Mouse (Mus musculus) left cerebral cortex, adult 18-20 months (tissue): Measurements from ENCODE around the gene Fars2. TPM values are rescaled to one million over a fixed set of nuclear protein-coding genes. Genes with fewer than 3 reads are reported as not detected.
"Not testable (repeated sequence)": the region's sequence is repeated elsewhere in the genome, so short reads cannot be mapped to it uniquely, and the experiment has no call there.

Source experiments
- DNase-seq, 2 experiments: peaks; one replicate each; pipeline ENCODE4 v3.0.0; 2021 to 2022; ENCODE audit warnings: low spot score in 2 of 2, mixed read lengths in 1 of 2
- total RNA-seq, 2 experiments: library from RNA; stranded (reverse); gene quantifications; 2 replicates each; pipeline ENCODE4 v1.2.3; 2021

The Fars2 gene
- total RNA-seq, 2 experiments from 2014 or later, result 39.5 to 43.8 TPM

DNA sequence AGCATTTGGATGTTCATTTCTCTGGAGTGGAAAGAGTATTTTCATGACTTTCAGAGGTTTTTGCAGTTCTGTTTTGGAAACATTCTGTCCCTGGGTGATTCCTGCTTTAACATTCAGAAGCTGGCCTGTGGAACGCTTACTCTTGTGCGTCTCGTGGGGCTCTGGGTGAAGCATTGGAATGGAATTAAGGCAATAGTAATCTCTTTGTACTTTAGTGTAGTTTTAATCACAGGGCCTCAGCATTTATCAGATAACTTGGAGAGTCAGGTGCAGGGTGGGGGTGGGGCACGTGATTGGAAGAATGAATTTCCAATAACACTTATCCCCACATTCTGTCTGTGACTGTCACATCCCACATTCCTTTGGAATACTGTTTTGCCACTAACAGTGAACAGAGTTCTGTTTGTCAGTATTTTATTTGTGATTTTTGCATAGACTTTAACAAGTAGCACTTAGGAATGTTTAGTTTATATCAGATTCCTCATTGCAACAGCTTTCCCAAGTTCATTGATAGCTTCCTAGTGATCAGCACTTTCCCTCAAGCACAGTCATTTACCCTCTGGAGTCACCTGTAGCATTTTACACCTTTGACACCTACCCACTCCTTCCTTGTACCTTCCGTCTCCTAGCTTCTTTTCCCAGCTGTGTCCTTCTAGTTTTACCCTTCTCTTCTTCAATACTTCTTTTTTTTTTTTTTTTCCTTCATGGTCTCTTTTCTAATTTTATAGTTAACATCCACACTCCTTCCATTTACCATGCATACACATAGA lies 23.2 kb downstream of the Fars2 start:
- no peak for DNase-seq

DNA sequence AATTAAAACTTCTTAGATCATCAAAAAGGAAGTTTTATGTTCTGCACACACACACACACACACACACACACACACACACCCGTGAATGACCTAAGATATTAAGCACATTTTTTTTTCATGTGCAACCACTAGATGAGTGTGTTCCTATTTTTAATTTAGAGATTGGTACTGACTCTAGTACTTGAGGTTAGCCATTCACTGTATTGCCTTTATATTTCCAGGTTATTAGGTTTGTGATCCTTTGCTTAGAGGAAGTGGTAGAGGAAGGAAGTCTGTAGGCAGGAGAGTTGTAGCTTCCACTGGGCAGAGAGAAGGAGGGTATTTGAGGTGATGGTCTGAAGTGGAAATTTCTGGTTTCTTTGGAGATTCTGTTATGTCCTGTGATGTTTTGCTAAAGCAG lies 28.4 kb downstream of the Fars2 start:
- no peak for DNase-seq

DNA sequence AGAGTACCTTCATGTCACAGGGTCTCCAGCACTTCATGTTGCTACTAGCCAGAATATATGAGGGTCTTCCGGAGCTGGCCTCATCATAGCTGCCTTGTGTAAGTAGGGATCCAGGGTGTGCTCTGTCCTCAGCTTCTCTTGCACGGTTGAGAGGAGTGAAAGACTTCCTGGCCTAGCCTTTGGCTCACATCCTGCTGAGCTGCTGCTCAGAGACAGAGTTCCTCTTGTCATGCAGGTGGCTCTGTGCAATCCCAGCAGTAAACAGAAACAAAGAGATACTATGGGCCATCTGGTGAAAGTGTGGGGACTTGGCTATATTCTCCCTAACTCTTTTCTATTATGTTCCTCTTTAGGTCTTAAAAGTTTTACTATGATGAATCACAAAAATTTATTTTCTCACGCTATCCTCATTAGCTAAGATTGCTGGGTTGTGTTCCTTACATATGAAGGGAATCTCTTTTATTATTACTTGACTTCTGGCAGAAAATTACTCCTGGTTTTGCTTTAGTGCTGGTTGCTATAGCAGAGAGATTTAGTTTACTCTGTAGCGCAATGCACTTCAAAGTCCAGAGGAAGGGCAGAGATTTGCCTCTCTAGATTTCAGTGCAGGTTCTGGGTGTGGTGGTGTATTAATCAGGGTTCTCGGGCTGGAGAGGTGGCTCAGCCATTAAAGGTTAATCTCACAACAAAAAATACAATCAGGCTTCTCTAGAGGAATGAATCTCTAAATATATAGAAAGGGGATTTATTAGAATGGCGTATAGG lies 32.1 kb downstream of the Fars2 start:
- DNase-seq, result no peak

DNA sequence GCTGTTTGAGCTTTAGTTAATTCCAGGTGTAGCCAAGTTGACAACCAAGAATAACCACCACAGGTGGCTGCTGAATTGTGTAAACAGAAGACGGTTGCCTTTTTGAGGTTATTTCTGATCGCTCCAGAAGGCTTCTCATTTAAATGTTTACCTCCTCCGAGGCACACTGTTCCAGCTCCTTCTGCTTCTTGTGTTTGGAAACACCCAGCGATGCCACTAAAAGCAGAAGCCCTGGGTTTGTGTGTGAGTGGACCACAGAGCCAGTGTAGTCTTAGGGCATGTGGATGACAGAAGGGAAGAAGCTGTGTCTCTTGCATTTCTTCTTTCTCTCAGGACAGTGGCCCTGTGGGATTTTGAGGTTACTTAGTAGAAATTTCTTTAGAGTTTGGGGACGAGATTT lies 33.1 kb downstream of the Fars2 start:
- DNase-seq, result no peak

DNA sequence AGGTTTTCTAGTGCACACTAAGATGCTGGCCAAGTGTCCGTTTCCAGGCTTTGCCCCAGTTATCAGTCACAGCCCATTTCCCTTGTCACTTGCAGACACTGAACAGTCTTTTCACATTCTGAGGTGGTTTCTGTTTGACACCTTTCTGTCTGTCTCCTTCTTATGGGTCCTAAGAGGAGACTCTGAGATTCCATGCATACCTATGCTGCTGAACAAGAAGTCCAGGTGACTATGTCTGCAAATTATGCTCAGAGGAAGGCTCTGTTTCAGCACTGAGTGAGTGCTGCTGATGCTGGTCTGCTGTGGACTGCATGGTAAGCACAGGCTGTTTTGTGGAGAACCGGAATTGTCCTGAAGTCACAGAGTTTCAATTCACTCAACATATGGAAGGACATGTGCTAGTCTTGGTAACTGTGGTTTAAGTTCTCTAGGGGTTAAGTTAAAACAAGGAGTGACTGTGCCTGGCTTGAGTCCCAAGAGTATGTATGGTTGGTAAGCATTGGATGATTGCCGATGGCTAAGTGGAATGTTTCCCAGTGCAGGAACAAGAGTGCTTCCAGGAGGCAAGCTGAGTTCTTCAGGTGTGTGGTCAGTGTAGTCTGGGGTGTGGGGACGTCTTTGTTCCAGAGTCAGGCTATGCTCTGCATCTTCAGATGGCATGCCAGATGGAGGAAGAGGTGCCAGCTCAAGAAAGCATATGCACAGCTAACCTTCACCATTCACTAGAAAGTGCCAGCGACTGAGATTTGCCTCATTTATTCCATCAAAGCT lies 35.7 kb downstream of the Fars2 start:
- no peak for DNase-seq

DNA sequence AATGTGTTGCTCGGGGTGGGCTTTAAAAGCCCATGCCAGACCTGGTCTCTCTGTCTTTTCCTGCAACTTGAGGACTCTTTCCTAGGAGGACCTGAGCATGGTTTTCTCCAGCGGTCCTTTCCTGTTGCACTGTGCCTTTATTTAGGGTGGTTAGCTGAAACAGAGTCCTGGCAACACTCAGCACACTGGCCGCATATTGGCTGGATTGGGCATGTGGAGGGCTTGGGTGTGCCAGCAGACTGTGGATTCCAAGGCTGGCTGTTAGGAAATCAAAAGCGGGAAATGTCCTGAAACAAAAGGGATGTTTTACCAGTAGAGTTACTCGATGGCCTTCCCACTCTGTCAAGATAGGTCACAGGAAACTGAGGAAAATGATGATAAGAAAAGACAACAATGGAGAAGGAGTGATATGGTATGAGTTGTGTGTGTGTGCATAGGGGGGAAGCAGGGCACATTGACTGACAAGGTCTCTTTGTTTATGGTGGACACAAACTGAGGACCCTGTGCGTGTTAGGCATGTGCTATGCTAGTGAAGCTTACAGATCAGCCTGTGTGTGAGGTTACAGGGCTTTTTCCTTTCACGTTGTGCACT lies 39.2 kb downstream of the Fars2 start:
- no peak for DNase-seq

DNA sequence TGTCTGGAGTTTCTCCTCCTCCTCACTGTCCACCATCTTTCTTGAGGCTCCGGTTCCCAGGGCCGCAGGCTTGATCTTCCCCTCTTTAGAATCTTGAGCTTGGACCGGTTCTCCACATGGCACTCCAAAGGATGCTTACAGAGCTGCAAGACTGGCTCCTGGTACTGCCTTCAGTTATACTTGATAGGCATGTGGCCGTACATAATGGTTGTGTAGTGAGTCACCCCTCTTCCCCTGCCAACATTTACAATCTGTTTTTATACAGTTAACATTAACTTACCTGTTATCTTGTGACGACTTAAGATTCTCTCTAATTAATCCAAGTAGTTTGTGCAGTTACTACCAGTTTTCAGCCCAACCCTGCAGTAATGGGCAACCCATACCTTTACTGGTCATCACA lies 46.2 kb downstream of the Fars2 start:
- DNase-seq, result no peak

DNA sequence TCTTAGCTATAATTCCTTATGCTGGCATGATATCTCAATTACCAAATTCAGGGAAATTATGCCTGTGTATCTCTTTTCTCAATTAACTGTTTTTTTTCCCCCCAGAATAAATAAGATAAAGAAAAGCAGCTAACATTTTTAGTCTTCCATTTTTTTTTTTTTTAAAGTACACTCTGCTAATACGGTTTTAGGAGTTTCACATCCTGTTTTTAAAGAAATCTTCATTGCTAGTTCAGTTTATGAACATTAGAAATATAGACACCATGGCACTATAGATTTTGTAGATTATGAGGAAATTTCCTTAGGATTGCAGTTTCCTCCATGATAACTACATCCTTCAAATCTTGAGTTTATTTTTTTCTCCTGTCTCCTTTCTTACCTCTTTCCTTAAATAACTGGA lies 46.7 kb downstream of the Fars2 start:
- no peak for DNase-seq

DNA sequence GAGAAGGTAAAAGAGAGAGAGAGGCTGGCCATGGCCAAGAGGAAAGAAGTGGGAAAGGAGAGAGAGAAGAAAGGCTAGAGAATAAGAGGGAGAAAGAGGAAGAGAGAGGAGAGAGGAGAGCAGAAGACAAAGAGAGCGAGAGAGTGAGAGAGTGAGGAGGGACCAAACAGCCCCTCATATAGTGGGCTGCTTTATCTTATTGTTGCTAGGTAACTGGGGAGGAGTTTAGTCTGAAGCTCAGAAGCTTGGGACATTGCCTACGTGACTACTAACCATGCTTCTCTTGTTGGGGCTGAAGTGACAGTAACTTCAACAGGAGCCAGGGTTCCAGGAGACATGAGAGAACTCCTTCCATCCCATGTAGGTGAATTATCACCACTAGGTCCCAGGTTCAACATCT lies 55.8 kb downstream of the Fars2 start:
- DNase-seq, result not testable (repeated sequence)

DNA sequence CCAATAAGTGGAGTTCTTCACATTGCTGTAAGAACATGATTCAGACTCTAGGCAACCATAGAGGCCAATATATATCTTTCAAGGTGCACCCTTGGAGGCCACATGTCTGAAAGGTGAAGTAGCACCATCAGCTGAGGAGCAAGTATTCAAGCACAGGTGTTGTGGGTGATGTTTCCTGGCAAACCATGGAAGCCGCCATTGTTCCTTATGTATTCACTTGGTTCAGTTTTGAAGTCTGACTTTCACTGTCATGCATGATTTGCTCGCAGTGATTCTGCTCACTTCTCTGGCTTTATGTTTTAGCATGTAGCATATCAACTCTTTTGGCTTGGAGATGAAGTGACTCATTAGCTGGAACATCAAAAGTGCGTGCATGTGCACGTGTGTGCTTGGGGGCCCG lies 56.9 kb downstream of the Fars2 start:
- DNase-seq, result no peak

DNA sequence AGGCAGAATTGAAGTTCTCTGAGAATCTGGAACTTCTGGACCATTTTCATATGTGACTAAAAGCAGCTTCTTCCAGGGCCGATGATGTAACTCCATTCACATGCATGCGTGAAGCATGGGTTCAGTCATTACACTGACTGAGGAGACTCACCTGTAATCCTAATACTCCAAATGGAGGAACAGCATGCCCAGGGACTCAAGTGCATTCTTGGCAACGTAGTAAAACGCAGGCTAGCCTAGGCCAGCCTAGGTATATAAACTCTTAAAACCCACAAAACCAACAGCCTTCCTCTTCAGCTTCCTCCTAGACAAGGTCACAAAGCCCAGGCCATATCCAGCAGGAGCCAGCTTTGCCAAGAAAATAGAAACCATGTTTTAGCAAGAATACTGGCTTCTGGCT lies 57.6 kb downstream of the Fars2 start:
- DNase-seq, result no peak

DNA sequence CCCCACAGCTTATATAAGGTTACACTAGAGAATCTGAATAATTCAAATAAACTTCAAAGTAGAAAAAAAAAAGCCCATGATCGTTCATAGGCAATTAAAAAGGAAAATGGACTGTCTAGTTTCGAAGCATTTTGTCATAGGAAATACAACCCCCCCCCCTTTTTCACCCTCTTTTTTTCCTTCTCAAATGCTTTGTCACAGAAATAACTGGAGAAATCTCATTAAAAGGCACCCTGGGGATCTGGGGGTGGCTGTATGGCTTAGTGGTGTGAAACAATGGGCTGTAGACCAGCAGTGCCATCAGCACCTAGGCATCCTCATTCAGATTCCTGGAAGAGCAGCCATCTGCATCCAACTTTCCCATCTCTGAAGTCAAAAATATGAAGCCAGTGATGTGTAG lies 64.0 kb downstream of the Fars2 start:
- DNase-seq, result no peak

DNA sequence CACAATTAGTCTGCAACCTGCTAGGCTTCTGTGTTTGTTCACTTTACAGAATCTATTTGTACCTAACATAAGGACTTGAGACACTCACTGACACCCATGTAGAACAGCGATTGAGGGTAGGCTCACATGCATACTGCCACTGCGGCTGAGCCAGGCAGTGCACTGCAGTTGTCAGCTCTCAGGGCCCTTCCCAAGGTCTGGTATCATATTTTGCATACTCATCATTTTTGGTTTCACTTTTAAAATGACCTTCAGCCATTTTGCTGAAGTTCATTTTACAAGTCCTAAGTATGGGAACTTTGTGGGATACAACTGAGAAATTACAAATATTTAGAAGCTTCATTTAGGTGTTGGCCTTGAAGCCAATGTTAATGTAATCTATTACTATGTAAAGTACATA lies 73.4 kb downstream of the Fars2 start:
- DNase-seq, result no peak

DNA sequence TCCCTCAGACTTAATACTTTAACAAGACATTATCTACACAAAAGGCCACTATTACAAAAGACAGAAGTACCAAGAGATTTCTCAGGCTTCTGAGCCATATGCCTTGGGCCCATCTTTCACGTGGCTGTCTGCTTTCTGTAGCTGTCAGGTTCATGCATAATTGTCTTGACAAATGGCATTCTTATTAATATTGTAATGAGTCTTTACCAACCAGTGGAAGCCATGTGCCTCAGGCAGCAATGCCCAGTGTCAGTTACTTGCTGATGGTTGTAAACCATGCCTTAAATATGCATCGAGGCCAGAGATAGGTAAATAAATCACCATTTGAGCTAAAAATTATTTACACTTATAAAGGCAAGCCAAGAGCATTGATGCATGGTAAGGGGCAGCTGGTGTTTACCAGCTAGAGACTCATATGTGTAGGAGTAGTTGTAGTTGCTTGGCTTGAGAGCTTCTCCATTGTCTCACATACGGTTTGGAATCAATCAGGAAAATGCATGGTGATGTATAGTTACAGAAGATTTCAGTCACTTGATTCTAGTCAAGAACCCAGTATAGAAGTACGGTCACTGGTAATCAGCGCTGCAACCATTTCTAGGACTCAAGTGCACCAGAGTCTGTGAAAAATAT lies 76.4 kb downstream of the Fars2 start:
- DNase-seq, result no peak

DNA sequence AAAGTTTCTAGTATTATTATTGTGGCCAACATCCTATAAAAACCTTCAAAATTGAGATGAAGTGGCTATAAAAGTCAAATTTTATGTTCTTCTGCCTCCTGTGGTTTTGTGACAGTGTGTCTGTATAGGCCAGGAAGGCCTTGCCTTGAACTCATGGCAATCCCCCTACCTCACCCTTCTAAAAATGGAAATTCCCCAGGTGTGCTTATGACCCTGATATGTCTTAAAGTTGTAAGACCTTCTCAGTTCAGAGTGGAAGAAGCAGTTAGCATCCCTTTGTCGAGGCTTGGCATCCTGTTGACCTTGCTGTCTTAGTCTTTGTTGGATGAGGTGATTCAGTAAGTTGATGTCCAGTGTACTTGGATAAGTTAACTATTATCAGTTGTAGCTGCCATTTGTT lies 82.1 kb downstream of the Fars2 start:
- DNase-seq, result no peak

DNA sequence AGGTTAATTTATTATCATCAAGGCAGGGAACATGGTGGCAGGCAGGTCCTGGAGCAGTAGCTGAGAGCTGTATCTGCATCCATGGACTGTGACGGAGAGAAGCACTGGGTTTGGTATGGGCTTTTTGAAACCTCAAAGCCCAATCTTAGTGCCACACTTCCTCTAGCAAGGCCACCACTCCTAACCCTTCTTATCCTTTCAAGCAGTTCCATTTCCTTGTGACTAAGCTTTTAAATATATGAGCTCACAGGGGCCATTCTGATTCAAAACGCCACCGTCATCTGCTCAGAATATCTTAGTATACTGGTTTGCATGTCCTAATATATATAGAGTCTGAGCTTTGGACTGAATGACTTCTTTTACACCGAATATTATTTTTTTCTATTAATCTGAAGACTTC lies 83.2 kb downstream of the Fars2 start:
- no peak for DNase-seq

DNA sequence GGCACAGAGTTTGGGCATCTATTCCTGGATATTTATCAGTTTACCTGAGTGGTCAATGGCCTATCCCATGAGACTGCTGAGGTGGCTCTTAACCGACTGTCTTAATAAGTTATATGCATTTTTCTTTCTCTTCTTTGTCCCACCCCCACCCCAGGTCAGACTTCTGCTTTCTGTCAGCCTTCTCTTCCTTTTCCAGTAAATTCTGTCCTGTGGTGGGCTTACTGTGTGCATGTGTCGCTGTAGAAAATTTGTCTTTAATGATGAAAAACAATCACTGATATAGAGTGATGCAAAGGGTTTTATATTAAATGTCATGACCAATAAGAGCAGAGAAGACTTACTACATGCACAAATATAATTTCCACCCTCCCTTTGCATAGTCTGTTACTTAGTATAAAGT lies 85.3 kb downstream of the Fars2 start:
- DNase-seq, result no peak

DNA sequence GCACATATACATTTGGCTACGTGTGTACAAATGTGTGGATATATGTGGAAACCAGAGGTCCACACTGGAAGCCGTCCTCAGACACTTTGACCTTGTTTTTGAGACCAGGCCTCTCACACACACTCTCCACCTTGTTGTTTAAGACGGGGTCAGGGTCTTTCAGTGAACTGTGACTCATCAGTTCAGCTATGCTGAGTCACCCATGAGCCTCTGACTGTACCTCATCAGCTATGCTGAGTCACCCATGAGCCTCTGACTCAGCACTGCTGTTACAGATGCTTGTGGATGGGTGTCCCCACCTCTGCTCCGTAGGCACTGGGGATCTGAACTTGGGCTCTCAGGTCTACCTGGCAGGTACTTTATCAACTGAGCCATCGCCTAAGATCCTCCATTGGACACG lies 85.8 kb downstream of the Fars2 start:
- DNase-seq, result no peak

DNA sequence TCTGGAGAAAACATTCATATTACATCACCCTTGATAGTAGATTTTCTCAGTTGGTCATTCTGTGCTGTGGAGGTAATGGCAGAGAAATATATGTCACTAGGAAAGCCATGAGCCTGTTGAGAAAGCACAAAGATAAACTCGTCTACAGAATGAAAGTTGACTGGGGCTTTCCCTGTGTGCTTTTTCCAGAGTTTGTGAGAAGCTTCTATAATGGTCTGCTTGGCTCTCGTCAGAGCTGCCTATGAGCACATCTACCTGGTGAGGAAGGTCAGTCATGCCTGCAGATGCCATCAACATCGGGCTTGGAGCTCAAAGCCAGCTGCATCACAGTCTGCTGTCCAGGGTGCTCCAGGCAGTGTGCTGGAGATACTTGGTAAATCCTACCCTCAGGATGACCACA lies 87.1 kb downstream of the Fars2 start:
- no peak for DNase-seq

DNA sequence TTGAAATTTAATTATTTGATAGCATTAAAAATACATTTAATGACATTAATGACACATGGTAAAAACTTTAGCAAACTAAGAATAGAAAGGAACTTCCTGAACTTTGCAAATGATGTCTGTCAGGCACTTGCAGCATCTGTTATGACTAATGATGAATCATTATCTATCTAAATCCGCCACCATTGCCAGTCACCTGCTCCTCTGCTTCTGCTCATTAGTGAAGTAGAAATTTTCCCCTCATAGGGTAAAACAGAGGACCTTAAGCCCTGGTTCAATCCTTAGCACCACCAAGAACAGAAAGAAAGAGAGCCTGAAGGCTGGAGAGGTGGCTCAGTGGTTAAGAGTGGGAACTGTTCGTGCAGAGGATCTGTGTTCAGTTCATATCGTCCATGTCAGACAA lies 93.8 kb downstream of the Fars2 start:
- no peak for DNase-seq

DNA sequence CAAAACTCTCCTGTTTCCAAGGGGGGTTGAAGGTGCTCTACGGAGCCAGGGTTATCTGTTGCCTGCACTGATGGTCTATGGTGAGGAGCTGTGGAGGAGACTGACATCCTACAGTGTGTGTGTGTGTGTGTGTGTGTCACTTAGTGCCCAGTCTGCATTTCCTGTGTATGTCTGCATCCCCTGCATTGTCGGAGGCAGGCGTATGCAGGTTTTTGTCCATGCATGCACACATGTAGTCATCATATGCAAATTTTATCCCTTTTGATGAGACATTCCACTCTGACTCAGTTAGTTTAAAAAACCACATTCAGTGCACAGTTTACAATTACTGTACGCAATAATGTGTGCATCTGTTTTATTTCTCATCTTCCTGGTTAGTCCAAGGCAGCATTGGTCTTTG lies 96.8 kb downstream of the Fars2 start:
- DNase-seq, result no peak
